Mouse (Mus musculus) skeletal muscle tissue, postnatal 0 days (tissue): ENCODE results near the gene Gm5148. TPM values are rescaled to one million over a fixed set of nuclear protein-coding genes. Genes with fewer than 3 reads are reported as not detected.

Experiments
- polyA plus RNA-seq: library from polyadenylated mRNA; unstranded; fragments of >200 nt; fragmentation: Nextera tagmentation; extraction: Ambion mirVana; gene quantifications from 2 replicates; pipeline ENCODE4 v1.2.1, GENCODE M21; 2015

Gm5148 gene
- polyA plus RNA-seq, result 1.9 and 2.3 TPM in 2 replicates

DNA sequence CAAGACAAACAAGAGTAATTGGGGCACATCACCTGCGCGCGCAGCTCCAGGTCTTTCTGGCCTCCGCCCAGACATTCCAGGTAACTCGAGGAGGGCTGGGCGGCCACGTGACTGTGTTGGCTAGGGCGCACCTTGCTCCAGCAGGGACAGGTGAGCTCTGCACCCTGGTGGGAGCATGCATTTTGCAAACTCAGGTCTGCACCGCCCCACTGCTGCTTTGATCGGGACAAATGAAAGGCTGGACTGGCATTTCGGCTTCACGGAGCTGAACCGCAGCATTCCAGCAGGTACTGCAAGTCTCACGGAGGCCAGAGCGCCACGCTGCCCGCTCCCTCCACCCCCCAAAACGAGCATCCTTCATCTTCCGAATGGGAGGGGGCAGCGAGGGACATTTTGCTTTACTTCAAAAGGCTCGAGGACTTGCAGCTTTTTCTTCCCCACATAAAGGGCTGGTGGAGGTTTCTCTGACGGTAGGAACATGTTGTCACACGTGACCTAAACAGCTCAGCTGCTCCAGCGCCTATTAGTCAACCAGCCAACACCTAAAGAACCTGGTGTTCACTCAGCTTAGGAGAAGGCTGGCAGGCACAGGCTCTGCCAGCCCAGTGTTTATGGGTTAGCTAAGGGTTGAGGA, at the start of gene Gm5148:
Gene Gm5148 (minus strand): TSS at position 320 of the 634 bp plus-strand sequence.

Other genes starting within 250 kb of the Gm5148 start
- 13.3 and 16.7 TPM in 2 replicates for gene Spry1, start 84.5 kb downstream of the Gm5148 start, polyA plus RNA-seq